Mouse (Mus musculus): ENCODE data around the gene Magee2.
"Not testable (repeated sequence)": the region's sequence is repeated elsewhere in the genome, so short reads cannot be mapped to it uniquely, and the experiment has no call there.

Magee2 gene

GRCm38 (mm10) chrX:104856751-104857341 lies at the start of gene Magee2:
Magee2 (minus strand) TSS chrX:104857267.
- peak; percentile 31 for DNase-seq (ENCODE audit: low read depth)

GRCm38 (mm10) chrX:104853610-104854009 lies 3.5 kb downstream of the Magee2 start:
- no peak for DNase-seq (ENCODE audit: low read depth)

GRCm38 (mm10) chrX:104817583-104817982 lies 39.5 kb downstream of the Magee2 start:
- not testable (repeated sequence) for DNase-seq (ENCODE audit: low read depth)

GRCm38 (mm10) chrX:104816987-104817386 lies 40.1 kb downstream of the Magee2 start:
- not testable (repeated sequence) for DNase-seq (ENCODE audit: low read depth)

GRCm38 (mm10) chrX:104813704-104814103 lies 43.4 kb downstream of the Magee2 start:
- not testable (repeated sequence) for DNase-seq (ENCODE audit: low read depth)
